Mouse (Mus musculus): ENCODE results near the gene Gm17428. TPM values are rescaled to one million over a fixed set of nuclear protein-coding genes. Genes with fewer than 3 reads are reported as not detected.
"Not testable (repeated sequence)": the region's sequence is repeated elsewhere in the genome, so short reads cannot be mapped to it uniquely, and the experiment has no call there.

The Gm17428 gene
- polyA plus RNA-seq, 1 experiment from 2014 or later: not detected

GRCm38 (mm10) chr14:54958503-54958902, 18.2 kb upstream of the Gm17428 start:
- no peak for DNase-seq (ENCODE audit: low spot score)
- H3K9me3 ChIP-seq: no peaks in the 10 kb centered on the region
- H3K36me3 ChIP-seq: no peaks in the 10 kb centered on the region
- no peak overlapping the region for H3K27ac ChIP-seq
- no peak overlapping the region for H3K4me3 ChIP-seq
- H3K27me3 ChIP-seq (ENCODE audit: insufficient read depth, poor library complexity, severe bottlenecking): no peaks in the 10 kb centered on the region; the same call in 1 of the 2 replicates
- WGBS: 82% methylated on average over 4 of the region's 4 CpGs
- peaks cover 10% of the 10 kb centered on the region for H3K4me1 ChIP-seq (replicated peaks)

GRCm38 (mm10) chr14:54959197-54959596, 17.5 kb upstream of the Gm17428 start:
- H3K4me3 ChIP-seq: no peak overlapping the region
- peaks cover 10% of the 10 kb centered on the region for H3K4me1 ChIP-seq (replicated peaks)
- H3K27me3 ChIP-seq (ENCODE audit: insufficient read depth, poor library complexity, severe bottlenecking): no peaks in the 10 kb centered on the region; the same call in 1 of the 2 replicates
- DNase-seq (ENCODE audit: low spot score): no peak
- no peaks in the 10 kb centered on the region for H3K36me3 ChIP-seq
- WGBS: 84% methylated on average over 3 of the region's 3 CpGs
- H3K9me3 ChIP-seq: no peaks in the 10 kb centered on the region
- H3K27ac ChIP-seq: no peak overlapping the region

DNA sequence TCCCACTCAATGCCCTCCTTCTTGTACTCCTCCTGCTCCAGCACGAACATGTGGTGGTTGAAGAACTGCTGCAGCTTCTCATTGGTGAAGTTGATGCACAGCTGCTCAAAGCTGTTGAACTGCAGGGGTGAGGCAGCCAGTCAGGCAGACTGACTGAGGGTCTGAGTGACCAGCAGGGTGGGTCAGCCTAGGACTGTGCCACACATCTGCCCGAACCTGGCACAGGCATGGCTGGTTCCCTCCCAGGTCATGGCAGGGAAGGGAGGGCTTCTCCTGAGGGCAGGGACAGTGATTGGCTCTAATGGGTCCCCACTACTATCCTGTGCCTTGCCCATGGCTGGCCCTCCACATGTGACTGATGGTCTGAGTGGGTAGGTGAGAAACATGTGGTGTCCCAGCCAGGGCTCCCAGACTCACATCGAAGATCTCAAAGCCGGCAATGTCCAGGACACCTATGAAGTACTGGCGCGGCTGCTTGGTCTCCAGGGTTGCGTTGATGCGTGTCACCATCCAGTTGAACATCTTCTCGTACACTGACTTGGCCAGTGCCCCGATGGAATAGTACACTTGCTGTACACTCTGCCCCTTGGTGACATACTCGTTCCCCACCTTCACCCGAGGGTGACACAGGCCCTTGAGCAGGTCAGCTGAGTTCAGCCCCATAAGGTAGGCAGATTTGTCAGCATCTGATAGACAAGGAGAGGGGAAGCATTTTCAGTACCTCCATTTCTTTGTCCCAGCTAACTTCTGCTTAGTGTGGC, 16.7 kb upstream of the Gm17428 start:
- not testable (repeated sequence) for H3K27ac ChIP-seq
- 90% methylated on average over 12 of the region's 12 CpGs for WGBS

DNA sequence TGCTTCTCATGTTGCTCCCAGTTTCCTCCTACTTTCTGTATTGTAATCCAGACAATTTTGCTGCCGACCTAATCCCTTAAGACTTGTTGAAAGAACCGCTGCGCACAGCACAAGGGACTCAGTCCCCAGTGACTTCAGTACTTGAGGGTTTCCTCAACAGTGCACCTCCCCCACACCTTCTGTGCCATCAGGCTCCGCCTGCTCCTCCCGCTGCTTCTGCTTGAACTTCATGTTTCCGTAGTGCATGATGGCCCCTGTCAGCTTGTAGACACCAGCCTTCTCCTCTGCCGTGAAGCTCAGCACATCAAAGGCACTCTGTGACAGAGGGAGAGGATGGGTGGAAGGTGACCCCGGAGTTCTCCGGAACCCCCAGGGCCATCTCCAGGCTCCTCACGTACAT, 16.0 kb upstream of the Gm17428 start:
- Histone ChIP-seq H3K36me3 (no peaks in the 10 kb centered on the region), H3K4me3 (no peak overlapping the region), H3K27ac (no peak overlapping the region), H3K4me1 (replicated peaks) (peaks cover 10% of the 10 kb centered on the region), H3K27me3 (ENCODE audit: insufficient read depth, poor library complexity, severe bottlenecking) (no peaks in the 10 kb centered on the region; the same call in 1 of the 2 replicates), H3K9me3 (no peaks in the 10 kb centered on the region)
- 73% methylated on average over 10 of the region's 10 CpGs for WGBS
- DNase-seq (ENCODE audit: low spot score): no peak

More for the DNA sequence above, 16.7 kb upstream of the Gm17428 start:
- H3K4me3 ChIP-seq; H3K4me1 ChIP-seq (replicated peaks); H3K27me3 ChIP-seq (ENCODE audit: insufficient read depth, poor library complexity, severe bottlenecking); H3K9me3 ChIP-seq; H3K36me3 ChIP-seq; DNase-seq (ENCODE audit: low spot score): not testable (repeated sequence)

GRCm38 (mm10) chr14:54961487-54961886, 15.2 kb upstream of the Gm17428 start:
- Histone ChIP-seq H3K36me3 (no peaks in the 10 kb centered on the region), H3K4me3 (no peak overlapping the region), H3K27ac (no peak overlapping the region), H3K27me3 (ENCODE audit: insufficient read depth, poor library complexity, severe bottlenecking) (no peaks in the 10 kb centered on the region; the same call in 1 of the 2 replicates), H3K9me3 (no peaks in the 10 kb centered on the region), H3K4me1 (replicated peaks) (peaks cover 10% of the 10 kb centered on the region)
- DNase-seq (ENCODE audit: low spot score): no peak
- WGBS: 80% methylated on average over 5 of the region's 5 CpGs

GRCm38 (mm10) chr14:54962714-54963113, 14.0 kb upstream of the Gm17428 start:
- Histone ChIP-seq H3K4me3 (no peak overlapping the region), H3K27me3 (ENCODE audit: insufficient read depth, poor library complexity, severe bottlenecking) (no peaks in the 10 kb centered on the region; the same call in 1 of the 2 replicates), H3K27ac (no peak overlapping the region), H3K4me1 (replicated peaks) (peaks cover 10% of the 10 kb centered on the region), H3K9me3 (no peaks in the 10 kb centered on the region), H3K36me3 (no peaks in the 10 kb centered on the region)
- WGBS: 87% methylated on average over 7 of the region's 7 CpGs
- DNase-seq (ENCODE audit: low spot score): no peak

DNA sequence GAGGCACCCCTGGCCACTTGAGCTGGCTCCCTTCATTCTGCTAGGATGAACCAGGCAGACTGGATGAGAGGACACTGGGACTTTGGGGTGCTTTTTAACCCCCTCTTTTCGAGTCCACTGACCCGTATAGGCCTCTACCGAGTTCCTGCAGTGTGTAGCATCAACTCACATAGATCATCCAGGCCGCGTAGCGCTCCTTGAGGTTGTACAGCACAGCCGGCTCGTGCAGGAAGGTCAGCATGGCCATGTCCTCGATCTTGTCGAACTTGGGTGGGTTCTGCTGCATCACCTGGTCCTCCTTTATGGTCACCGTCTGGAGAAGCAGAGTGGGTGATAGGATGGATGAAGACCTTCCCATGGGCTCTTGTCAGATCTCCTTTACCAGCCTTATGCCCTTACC, 13.0 kb upstream of the Gm17428 start:
- WGBS: 85% methylated on average over 11 of the region's 11 CpGs
- DNase-seq (ENCODE audit: low spot score): no peak
- H3K4me1 ChIP-seq (replicated peaks): peaks cover 10% of the 10 kb centered on the region
- H3K4me3 ChIP-seq: no peak overlapping the region
- no peaks in the 10 kb centered on the region; the same call in 1 of the 2 replicates for H3K27me3 ChIP-seq (ENCODE audit: insufficient read depth, poor library complexity, severe bottlenecking)
- no peaks in the 10 kb centered on the region for H3K36me3 ChIP-seq
- no peak overlapping the region for H3K27ac ChIP-seq
- H3K9me3 ChIP-seq: no peaks in the 10 kb centered on the region

- Histone ChIP-seq H3K4me1 (replicated peaks) (peaks cover 10% of the 10 kb centered on the region), H3K9me3 (no peaks in the 10 kb centered on the region), H3K36me3 (no peaks in the 10 kb centered on the region), H3K4me3 (no peak overlapping the region), H3K27ac (no peak overlapping the region), H3K27me3 (ENCODE audit: insufficient read depth, poor library complexity, severe bottlenecking) (no peaks in the 10 kb centered on the region; the same call in 1 of the 2 replicates)
- 82% methylated on average over 15 of the region's 15 CpGs for WGBS
- no peak for DNase-seq (ENCODE audit: low spot score)
These were observed 11.7 kb upstream of the Gm17428 start for GRCm38 (mm10) chr14:54965044-54965443.

GRCm38 (mm10) chr14:54965631-54966030, 11.1 kb upstream of the Gm17428 start:
- H3K36me3 ChIP-seq: no peaks in the 10 kb centered on the region
- peaks cover 6% of the 10 kb centered on the region for H3K4me1 ChIP-seq (replicated peaks)
- no peaks in the 10 kb centered on the region for H3K9me3 ChIP-seq
- H3K4me3 ChIP-seq: no peak overlapping the region
- no peak overlapping the region for H3K27ac ChIP-seq
- no peaks in the 10 kb centered on the region; the same call in 1 of the 2 replicates for H3K27me3 ChIP-seq (ENCODE audit: insufficient read depth, poor library complexity, severe bottlenecking)
- WGBS: 82% methylated on average over 6 of the region's 6 CpGs
- no peak for DNase-seq (ENCODE audit: low spot score)

- no peaks in the 10 kb centered on the region for H3K36me3 ChIP-seq
- no peak for DNase-seq (ENCODE audit: low spot score)
- H3K27me3 ChIP-seq (ENCODE audit: insufficient read depth, poor library complexity, severe bottlenecking): no peaks in the 10 kb centered on the region; the same call in 1 of the 2 replicates
- H3K4me3 ChIP-seq: no peak within 1 kb of the TSS
- H3K27ac ChIP-seq: no peak within 1 kb of the TSS
- WGBS: 77% methylated on average over 7 of the region's 7 CpGs
- H3K9me3 ChIP-seq: no peaks in the 10 kb centered on the region
- no peaks in the 10 kb centered on the region for H3K4me1 ChIP-seq (replicated peaks)
These were observed 10.3 kb upstream of the Gm17428 start, which contains the start of gene Myh6 for GRCm38 (mm10) chr14:54966320-54966977. Gene Myh6 (minus strand): TSS chr14:54966927.

DNA sequence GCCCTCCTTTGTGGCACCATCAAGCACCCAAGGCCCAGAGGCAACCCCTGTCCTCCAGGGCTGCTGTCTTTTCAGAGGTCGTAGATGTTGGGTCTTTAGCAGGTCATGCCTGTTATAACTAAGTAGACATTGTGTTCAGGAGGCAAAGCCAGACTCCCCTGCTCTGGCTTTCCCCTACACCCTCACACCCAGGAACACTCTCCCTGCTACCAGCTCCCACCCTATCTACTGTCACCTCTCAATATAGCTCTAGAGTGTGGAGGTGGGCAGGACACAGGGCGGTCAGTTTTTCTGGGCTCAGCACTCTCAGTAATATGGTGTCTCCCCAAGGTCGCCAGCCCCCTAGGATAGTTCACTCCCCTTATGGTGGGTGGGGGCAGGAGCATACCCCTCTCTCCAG, 8.9 kb upstream of the Gm17428 start:
- DNase-seq (ENCODE audit: low spot score): no peak
- 85% methylated on average over 3 of the region's 3 CpGs for WGBS

DNA sequence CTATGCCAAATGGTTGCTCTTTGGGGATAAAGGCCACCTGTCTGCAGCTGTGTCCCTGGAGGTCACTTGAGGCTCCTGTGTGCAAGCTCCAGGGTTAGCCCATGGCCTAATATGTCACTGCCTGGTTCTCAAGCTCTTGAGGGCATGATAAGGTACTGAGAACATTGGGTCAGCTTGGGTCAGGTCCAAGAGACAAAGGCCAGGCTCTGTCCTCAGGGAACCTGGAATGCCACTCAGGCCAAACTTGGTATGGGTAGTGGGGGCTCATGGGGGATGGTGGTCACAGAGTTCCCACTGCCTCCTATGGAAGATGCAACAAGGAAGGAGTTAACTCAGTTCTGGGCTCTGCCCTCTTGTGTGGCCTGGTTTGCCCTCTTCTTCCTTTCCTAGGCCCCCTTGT, 8.4 kb upstream of the Gm17428 start:
- Histone ChIP-seq H3K36me3 (no peaks in the 10 kb centered on the region), H3K9me3 (no peaks in the 10 kb centered on the region), H3K27me3 (ENCODE audit: insufficient read depth, poor library complexity, severe bottlenecking) (no peaks in the 10 kb centered on the region), H3K4me3 (no peak overlapping the region), H3K4me1 (replicated peaks) (peaks cover 1% of the 10 kb centered on the region), H3K27ac (no peak overlapping the region)
- no peak for DNase-seq (ENCODE audit: low spot score)

More for the DNA sequence above, 8.9 kb upstream of the Gm17428 start:
- H3K4me1 ChIP-seq (replicated peaks): no peaks in the 10 kb centered on the region
- no peak overlapping the region for H3K4me3 ChIP-seq
- no peaks in the 10 kb centered on the region for H3K9me3 ChIP-seq
- H3K36me3 ChIP-seq: no peaks in the 10 kb centered on the region
- no peak overlapping the region for H3K27ac ChIP-seq
- no peaks in the 10 kb centered on the region for H3K27me3 ChIP-seq (ENCODE audit: insufficient read depth, poor library complexity, severe bottlenecking)

DNA sequence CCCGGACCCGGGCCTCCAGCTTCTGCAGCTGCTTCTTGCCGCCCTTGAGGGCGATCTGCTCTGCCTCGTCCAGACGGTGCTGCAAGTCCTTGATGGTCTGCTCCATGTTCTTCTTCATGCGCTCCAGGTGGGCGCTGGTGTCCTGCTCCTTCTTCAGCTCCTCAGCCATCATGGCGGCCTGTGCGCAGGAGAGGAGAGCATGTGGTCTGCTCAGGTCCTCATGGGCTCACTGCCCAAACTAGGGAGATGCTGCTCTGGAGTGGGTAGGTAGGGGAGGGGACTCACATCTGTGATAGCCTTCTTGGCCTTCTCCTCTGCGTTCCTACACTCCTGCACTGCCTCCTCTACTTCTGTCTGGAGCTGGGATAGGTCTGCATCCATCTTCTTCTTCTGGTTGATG, 3.9 kb upstream of the Gm17428 start:
- DNase-seq (ENCODE audit: low spot score); H3K27ac ChIP-seq: not testable (repeated sequence)
- WGBS: 92% methylated on average over 11 of the region's 11 CpGs

More for the DNA sequence above, 3.9 kb upstream of the Gm17428 start:
- H3K36me3 ChIP-seq; H3K9me3 ChIP-seq; H3K4me3 ChIP-seq; H3K27me3 ChIP-seq (ENCODE audit: insufficient read depth, poor library complexity, severe bottlenecking): not testable (repeated sequence)
- H3K4me1 ChIP-seq (replicated peaks): peaks cover 20% of the 10 kb centered on the region
